Mouse (Mus musculus) adrenal gland, postnatal 25 days (tissue): Measurements from ENCODE around the gene Vnn3. TPM values are rescaled to one million over a fixed set of nuclear protein-coding genes. Genes with fewer than 3 reads are reported as not detected.
A peak's percentile ranks its signal among the peaks of the same experiment; 100 is the strongest.

Experiments
- DNase-seq: peaks from one replicate; pipeline ENCODE4 v3.0.0; 2021; ENCODE audit warnings: mixed read lengths
- long read RNA-seq: library from polyadenylated mRNA; stranded (forward); transcript quantifications from one replicate; pipeline ENCODE4 v2.0.0, GENCODE M21; 2021
- total RNA-seq: library from RNA; stranded (reverse); gene quantifications from 2 replicates; pipeline ENCODE4 v1.2.3, GENCODE M21; 2021

Gene Vnn3
- 53.8 and 82.3 TPM in 2 replicates for total RNA-seq
- long read RNA-seq, transcript Vnn3-201 (7 exons, 1,811 nt) = major isoform, 23 of 30 reads
- long read RNA-seq, partial matches to known transcripts = 6 of 30 reads
- long read RNA-seq, other reads (novel, unspliced or antisense) = 1 of 30 reads

- no peak for DNase-seq
Observed at GRCm38 (mm10) chr10:23851228-23851912, at the start of gene Vnn3. TSS of gene Vnn3 (plus strand) at chr10:23851462.

- no peak for DNase-seq
Observed at GRCm38 (mm10) chr10:23802911-23803310, 48.4 kb upstream of the Vnn3 start.

- no peak for DNase-seq
Observed at GRCm38 (mm10) chr10:23804665-23805064, 46.6 kb upstream of the Vnn3 start.

- no peak for DNase-seq
Observed at GRCm38 (mm10) chr10:23806201-23806600, 45.1 kb upstream of the Vnn3 start.

- DNase-seq = peak; percentile 72
Observed at GRCm38 (mm10) chr10:23811635-23812437, 39.4 kb upstream of the Vnn3 start.

GRCm38 (mm10) chr10:23812438-23812759, 38.9 kb upstream of the Vnn3 start:
- no peak for DNase-seq

GRCm38 (mm10) chr10:23812852-23813766, 38.2 kb upstream of the Vnn3 start:
- no peak for DNase-seq

- DNase-seq = peak; percentile 73
Observed at GRCm38 (mm10) chr10:23815168-23815567, 36.1 kb upstream of the Vnn3 start.

GRCm38 (mm10) chr10:23816241-23816640, 35.0 kb upstream of the Vnn3 start:
- DNase-seq = no peak

- no peak for DNase-seq
Observed at GRCm38 (mm10) chr10:23826516-23826915, 24.7 kb upstream of the Vnn3 start.

- no peak for DNase-seq
Observed at GRCm38 (mm10) chr10:23836003-23836964, 15.0 kb upstream of the Vnn3 start.

- DNase-seq = no peak
Observed at GRCm38 (mm10) chr10:23837115-23837514, 14.1 kb upstream of the Vnn3 start.

GRCm38 (mm10) chr10:23838910-23839309, 12.4 kb upstream of the Vnn3 start:
- no peak for DNase-seq

GRCm38 (mm10) chr10:23839368-23839767, 11.9 kb upstream of the Vnn3 start:
- no peak for DNase-seq

GRCm38 (mm10) chr10:23840496-23840895, 10.8 kb upstream of the Vnn3 start:
- no peak for DNase-seq

GRCm38 (mm10) chr10:23852096-23852495, 834 bp downstream of the Vnn3 start:
- no peak for DNase-seq

- no peak for DNase-seq
Observed at GRCm38 (mm10) chr10:23864362-23865312, 13.4 kb downstream of the Vnn3 start.

GRCm38 (mm10) chr10:23880695-23881094, 29.4 kb downstream of the Vnn3 start:
- DNase-seq = no peak

- no peak for DNase-seq
Observed at GRCm38 (mm10) chr10:23884910-23885309, 33.6 kb downstream of the Vnn3 start.

- no peak for DNase-seq
Observed at GRCm38 (mm10) chr10:23886060-23886459, 34.8 kb downstream of the Vnn3 start.
